Mouse (Mus musculus) megakaryocyte, embryonic 14.5 days (primary cell): ENCODE measurements around the gene Setd2.

Experiments used
- FLI1 ChIP-seq: IDR thresholded peaks from 2 replicates; pipeline ENCODE4 v1.6.1; 2012; ENCODE audit warnings: low read length, inconsistent platforms, mixed read lengths
- GATA1 ChIP-seq: IDR thresholded peaks from 3 replicates; pipeline ENCODE4 v1.6.1; 2012; ENCODE audit warnings: mixed read lengths, low read length, inconsistent platforms, borderline replicate concordance

DNA sequence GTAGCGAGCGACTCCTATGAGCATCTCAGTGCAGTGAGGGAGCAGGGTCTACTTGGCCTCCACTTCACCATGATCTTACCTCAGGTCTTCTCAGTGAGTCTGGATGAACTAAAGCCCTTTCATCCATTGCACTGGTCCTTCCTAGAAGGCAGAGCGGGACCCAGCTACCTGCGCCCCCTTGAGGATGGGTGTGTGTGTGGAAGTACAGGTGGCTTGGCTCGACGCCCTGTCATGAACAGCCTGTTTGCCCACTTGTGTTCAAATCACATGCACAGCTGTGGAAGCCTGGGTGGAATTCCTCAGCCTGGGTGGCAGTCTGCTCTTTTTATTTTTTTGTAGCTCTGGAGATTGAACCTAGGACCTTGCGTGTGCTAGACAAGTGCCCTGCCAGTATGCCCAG, 87.8 kb downstream of the Setd2 start:
- no peak for TF ChIP-seq GATA1
- TF ChIP-seq FLI1, result no peak
